Mouse (Mus musculus): ENCODE results near the gene Rgsl1.

DNA sequence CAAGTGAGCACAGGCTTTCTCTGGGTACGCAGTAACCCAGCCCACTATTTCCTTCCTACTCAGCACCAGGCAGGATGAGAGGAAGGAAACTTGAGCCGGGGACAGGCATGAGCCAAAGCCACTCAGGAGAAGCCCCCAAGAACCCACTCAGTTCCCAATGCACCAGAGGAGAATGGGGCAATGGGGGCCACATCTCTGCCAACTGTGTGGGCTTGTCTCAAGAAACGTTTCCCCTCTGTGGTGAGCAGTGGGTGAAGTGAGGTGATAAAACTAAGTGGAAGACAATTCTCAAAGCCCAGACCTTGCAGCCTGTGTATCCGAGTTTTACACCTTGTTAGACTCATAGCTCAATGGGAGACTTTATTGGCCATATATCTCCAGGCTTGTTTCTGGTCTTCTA, 47.5 kb upstream of the Rgsl1 start, which contains the start of gene Teddm1a:
- no peak for TF ChIP-seq CTCF (IDR thresholded peaks at IDR 0.05; ENCODE audit: low read depth)
- TF ChIP-seq EP300 (optimal IDR thresholded peaks at IDR 0.05) = no peak

Measured in stomach, postnatal 0 days (tissue).